Comparison of ENCODE assay signal across 8 mouse cellular contexts in genomic region chr11:29546762-29547161, GRCm38 (mm10). TPM values are rescaled to one million over a fixed set of nuclear protein-coding genes. Genes with fewer than 3 reads are reported as not detected.
A peak's percentile ranks its signal among the peaks of the same experiment; 100 is the strongest.
DNase-seq lines count a peak whose midpoint lies in the region; ATAC-seq and TF ChIP-seq lines count a peak whose summit lies in the region.

No protein-coding gene starts in this region.

- no peak for ATAC-seq in kidney, postnatal 0 days (replicated peaks; ENCODE audit: low FRiP score, low read depth)
- no peak for ATAC-seq in embryonic facial prominence, embryonic 11.5 days (replicated peaks; ENCODE audit: insufficient number of reproducible peaks, low FRiP score, low TSS enrichment, low read depth)
- ATAC-seq in intestine, embryonic 14.5 days (replicated peaks; ENCODE audit: low FRiP score, low TSS enrichment, low read depth): no peak
- no peak for ATAC-seq in midbrain, postnatal 0 days (ENCODE audit: low FRiP score)

- H3K4me1 ChIP-seq in kidney, postnatal 0 days (replicated peaks; ENCODE audit: insufficient read depth, low read length): peaks cover 9% of the 10 kb centered on the region; the same call in 1 of the 2 replicates
- no peaks in the 10 kb centered on the region; the same call in 1 of the 2 replicates for H3K4me1 ChIP-seq in embryonic facial prominence, embryonic 11.5 days (ENCODE audit: control insufficient read depth, insufficient read depth, low read length)
- H3K4me1 ChIP-seq in intestine, embryonic 14.5 days (replicated peaks; ENCODE audit: control insufficient read depth, insufficient read depth, low read length): no peaks in the 10 kb centered on the region
- H3K4me1 ChIP-seq in midbrain, postnatal 0 days (ENCODE audit: insufficient read depth, low read length): no peaks in the 10 kb centered on the region

- peaks cover 7% of the 10 kb centered on the region; the same call in 1 of the 2 replicates for H3K36me3 ChIP-seq in kidney, postnatal 0 days (ENCODE audit: insufficient read depth, low read length)
- H3K36me3 ChIP-seq in embryonic facial prominence, embryonic 11.5 days (replicated peaks; ENCODE audit: control insufficient read depth, insufficient read depth, low read depth, low read length): peaks cover 9% of the 10 kb centered on the region; the same call in 1 of the 2 replicates
- H3K36me3 ChIP-seq in intestine, embryonic 14.5 days (ENCODE audit: control insufficient read depth, insufficient read depth, low read length): peaks cover 41% of the 10 kb centered on the region
- peaks cover 6% of the 10 kb centered on the region; the same call in 1 of the 2 replicates for H3K36me3 ChIP-seq in midbrain, postnatal 0 days (ENCODE audit: insufficient read depth, low read length)

- DNase-seq in kidney, postnatal 0 days (ENCODE audit: low spot score): no peak
- no peak for DNase-seq in kidney, postnatal 4 days
- no peak for DNase-seq in embryonic facial prominence, embryonic 11.5 days (ENCODE audit: low spot score)
- no peak for DNase-seq in intestine, embryonic 14.5 days (ENCODE audit: low spot score)
- DNase-seq in midbrain, postnatal 0 days (ENCODE audit: low spot score): no peak
- no peak for DNase-seq in right cerebral cortex, postnatal 10 days (ENCODE audit: low spot score in 2 of 2)
- no peak for DNase-seq in adrenal gland, postnatal 10 days
- no peak for DNase-seq in ovary, postnatal 10 days (ENCODE audit: low spot score)

- H3K4me2 ChIP-seq in kidney, postnatal 0 days (ENCODE audit: low read length): peak overlapping the region; percentile 73
- peak overlapping the region; percentile 58 for H3K4me2 ChIP-seq in embryonic facial prominence, embryonic 11.5 days (ENCODE audit: low read depth, low read length)
- peak overlapping the region; percentile 78 for H3K4me2 ChIP-seq in intestine, embryonic 14.5 days (ENCODE audit: low read length)
- peak overlapping the region; percentile 72 for H3K4me2 ChIP-seq in midbrain, postnatal 0 days (ENCODE audit: low read depth, low read length, poor library complexity, severe bottlenecking)

- peak overlapping the region; percentile 85 for H3K9ac ChIP-seq in kidney, postnatal 0 days (ENCODE audit: low read depth, low read length)
- peak overlapping the region; percentile 91 for H3K9ac ChIP-seq in embryonic facial prominence, embryonic 11.5 days (replicated peaks; ENCODE audit: low read length)
- peak overlapping the region; percentile 96 for H3K9ac ChIP-seq in intestine, embryonic 14.5 days (ENCODE audit: low read length)
- H3K9ac ChIP-seq in midbrain, postnatal 0 days (replicated peaks; ENCODE audit: low read length, poor library complexity, severe bottlenecking): peak overlapping the region; percentile 89

- TF ChIP-seq CTCF in kidney, postnatal 0 days (IDR thresholded peaks at IDR 0.05; ENCODE audit: low read depth): no peak
- TF ChIP-seq CTCF in midbrain, postnatal 0 days (IDR thresholded peaks at IDR 0.05): no peak

- no peaks in the 10 kb centered on the region for H3K27me3 ChIP-seq in kidney, postnatal 0 days (ENCODE audit: insufficient read depth, low read length)
- no peaks in the 10 kb centered on the region for H3K27me3 ChIP-seq in embryonic facial prominence, embryonic 11.5 days (ENCODE audit: control insufficient read depth, insufficient read depth, low read length)
- H3K27me3 ChIP-seq in intestine, embryonic 14.5 days (replicated peaks; ENCODE audit: control insufficient read depth, insufficient read depth, low read length): no peaks in the 10 kb centered on the region
- H3K27me3 ChIP-seq in midbrain, postnatal 0 days (ENCODE audit: insufficient read depth, low read length): no peaks in the 10 kb centered on the region

- 11% methylated on average over 2 of the region's 2 CpGs for WGBS in kidney, postnatal 0 days
- 27% methylated on average over 2 of the region's 2 CpGs for WGBS in embryonic facial prominence, embryonic 11.5 days
- 21% methylated on average over 2 of the region's 2 CpGs for WGBS in intestine, embryonic 14.5 days
- 23% methylated on average over 2 of the region's 2 CpGs for WGBS in midbrain, postnatal 0 days

- no peaks in the 10 kb centered on the region for H3K9me3 ChIP-seq in kidney, postnatal 0 days (replicated peaks; ENCODE audit: low read length)
- H3K9me3 ChIP-seq in embryonic facial prominence, embryonic 11.5 days (replicated peaks; ENCODE audit: control insufficient read depth, low read length): no peaks in the 10 kb centered on the region
- H3K9me3 ChIP-seq in intestine, embryonic 14.5 days (ENCODE audit: control insufficient read depth, low read length): no peaks in the 10 kb centered on the region
- H3K9me3 ChIP-seq in midbrain, postnatal 0 days (ENCODE audit: low read length): no peaks in the 10 kb centered on the region

- peak overlapping the region; percentile 86 for H3K4me3 ChIP-seq in kidney, postnatal 0 days (replicated peaks; ENCODE audit: low read depth, low read length)
- H3K4me3 ChIP-seq in embryonic facial prominence, embryonic 11.5 days (ENCODE audit: low read depth, low read length): peak overlapping the region; percentile 76
- peak overlapping the region; percentile 96 for H3K4me3 ChIP-seq in intestine, embryonic 14.5 days (ENCODE audit: low read depth, low read length)
- peak overlapping the region; percentile 74 for H3K4me3 ChIP-seq in midbrain, postnatal 0 days (ENCODE audit: low read depth, low read length)

- 0 out of 2 replicates have a peak overlapping the region, but pooled peaks have one; percentile 86 for H3K27ac ChIP-seq in kidney, postnatal 0 days
- no peak overlapping the region for H3K27ac ChIP-seq in embryonic facial prominence, embryonic 11.5 days (replicated peaks; ENCODE audit: low read depth, low read length)
- peak overlapping the region; percentile 76; the same call in 1 of the 2 replicates for H3K27ac ChIP-seq in intestine, embryonic 14.5 days (ENCODE audit: low read depth)
- no peak overlapping the region for H3K27ac ChIP-seq in midbrain, postnatal 0 days (ENCODE audit: low read depth, low read length)

RNA-seq across cellular contexts. Expression of gene Clhc1, which starts 1.0 kb away (rescaled TPM):
- 0.07 TPM in 1 of 2 replicates, not detected in the other for polyA plus RNA-seq in kidney, postnatal 0 days (2015; fragmentation: Nextera tagmentation; extraction: Ambion mirVana)
- not detected in 2 replicates for polyA plus RNA-seq in embryonic facial prominence, embryonic 11.5 days (2014; fragmentation: Nextera tagmentation; extraction: Ambion mirVana)
- 0.19 and 0.28 TPM in 2 replicates for polyA plus RNA-seq in intestine, embryonic 14.5 days (2014; fragmentation: Nextera tagmentation; extraction: Ambion mirVana)
- 1.2 TPM in 1 of 2 replicates, not detected in the other for total RNA-seq in midbrain, postnatal 0 days (2014; rRNA removed)
- 0.15 TPM in 1 of 2 replicates, not detected in the other for polyA plus RNA-seq in midbrain, postnatal 0 days (2015; fragmentation: Nextera tagmentation; extraction: Ambion mirVana)
- under 1 TPM in 1 of 2 experiments, not detected in 1; 0.42 TPM for total RNA-seq in adrenal gland, postnatal 10 days (2021)

RNA-seq across cellular contexts. Expression of gene Rps27a, which starts 1.1 kb away (rescaled TPM):
- 1,209 and 1,412 TPM in 2 replicates for polyA plus RNA-seq in kidney, postnatal 0 days (2015; fragmentation: Nextera tagmentation; extraction: Ambion mirVana)
- polyA plus RNA-seq in embryonic facial prominence, embryonic 11.5 days (2014; fragmentation: Nextera tagmentation; extraction: Ambion mirVana): 1,205 and 1,236 TPM in 2 replicates
- 1,435 and 1,466 TPM in 2 replicates for polyA plus RNA-seq in intestine, embryonic 14.5 days (2014; fragmentation: Nextera tagmentation; extraction: Ambion mirVana)
- 314 and 575 TPM in 2 replicates for total RNA-seq in midbrain, postnatal 0 days (2014; rRNA removed)
- polyA plus RNA-seq in midbrain, postnatal 0 days (2015; fragmentation: Nextera tagmentation; extraction: Ambion mirVana): 518 and 553 TPM in 2 replicates
- total RNA-seq in adrenal gland, postnatal 10 days (2021): 1,000 to 10,000 TPM in 1 of 2 experiments, 100 to 1,000 TPM in 1; 964 to 1,017 TPM

RNA-seq across cellular contexts. Expression of gene Mtif2, which starts 20.6 kb away (rescaled TPM):
- 28.5 and 30.4 TPM in 2 replicates for polyA plus RNA-seq in kidney, postnatal 0 days (2015; fragmentation: Nextera tagmentation; extraction: Ambion mirVana)
- polyA plus RNA-seq in embryonic facial prominence, embryonic 11.5 days (2014; fragmentation: Nextera tagmentation; extraction: Ambion mirVana): 32.8 and 33.0 TPM in 2 replicates
- 44.8 and 45.4 TPM in 2 replicates for polyA plus RNA-seq in intestine, embryonic 14.5 days (2014; fragmentation: Nextera tagmentation; extraction: Ambion mirVana)
- 19.7 and 34.3 TPM in 2 replicates for total RNA-seq in midbrain, postnatal 0 days (2014; rRNA removed)
- polyA plus RNA-seq in midbrain, postnatal 0 days (2015; fragmentation: Nextera tagmentation; extraction: Ambion mirVana): 30.5 and 35.9 TPM in 2 replicates
- total RNA-seq in adrenal gland, postnatal 10 days (2021): 10 to 100 TPM; 56.5 to 67.2 TPM

RNA-seq across cellular contexts. Expression of gene Prorsd1, which starts 31.9 kb away (rescaled TPM):
- 28.8 and 29.6 TPM in 2 replicates for polyA plus RNA-seq in kidney, postnatal 0 days (2015; fragmentation: Nextera tagmentation; extraction: Ambion mirVana)
- 27.0 and 29.4 TPM in 2 replicates for polyA plus RNA-seq in embryonic facial prominence, embryonic 11.5 days (2014; fragmentation: Nextera tagmentation; extraction: Ambion mirVana)
- polyA plus RNA-seq in intestine, embryonic 14.5 days (2014; fragmentation: Nextera tagmentation; extraction: Ambion mirVana): 29.4 and 31.7 TPM in 2 replicates
- 1.2 and 3.2 TPM in 2 replicates for total RNA-seq in midbrain, postnatal 0 days (2014; rRNA removed)
- 7.8 and 8.9 TPM in 2 replicates for polyA plus RNA-seq in midbrain, postnatal 0 days (2015; fragmentation: Nextera tagmentation; extraction: Ambion mirVana)
- 10 to 100 TPM; 18.5 to 21.3 TPM for total RNA-seq in adrenal gland, postnatal 10 days (2021)

Comparison
In these comparisons a context has a peak if more than half of its experiments do, and no peak if none do; other contexts are left out.
1. H3K27ac ChIP-seq: peak in kidney, postnatal 0 days (single experiment) and intestine, embryonic 14.5 days (single experiment); none in embryonic facial prominence, embryonic 11.5 days (single experiment) and midbrain, postnatal 0 days (single experiment).
2. Peak in every context shown above with its lines, with median percentiles within 50 percentile points of each other: H3K4me2 ChIP-seq, H3K4me3 ChIP-seq and H3K9ac ChIP-seq.